Mouse (Mus musculus) lung, postnatal 0 days (tissue): ENCODE measurements at regions not wholly inside any gene's neighbourhood (a gene's known extent, or its start where the extent isn't known, plus 50 kb on each side); places are given as distances from the start of the nearest gene placed in this dataset.

ENCODE experiments used
- CTCF ChIP-seq: IDR thresholded peaks from 2 replicates; pipeline ENCODE4 v1.5.1; 2016; ENCODE audit warnings: antibody characterized with exemption, mild to moderate bottlenecking
- EP300 ChIP-seq: IDR thresholded peaks from 2 replicates; pipeline ENCODE4 v1.6.1; 2016; ENCODE audit warnings: antibody characterized with exemption, mild to moderate bottlenecking, control low read depth

- TF ChIP-seq CTCF, result no peak
- no peak for TF ChIP-seq EP300
Measured at GRCm38 (mm10) chr6:22541603-22542002, 185.6 kb upstream of the Fam3c start.
